10 mouse cellular contexts compared by ENCODE assay signal in the genomic region with DNA sequence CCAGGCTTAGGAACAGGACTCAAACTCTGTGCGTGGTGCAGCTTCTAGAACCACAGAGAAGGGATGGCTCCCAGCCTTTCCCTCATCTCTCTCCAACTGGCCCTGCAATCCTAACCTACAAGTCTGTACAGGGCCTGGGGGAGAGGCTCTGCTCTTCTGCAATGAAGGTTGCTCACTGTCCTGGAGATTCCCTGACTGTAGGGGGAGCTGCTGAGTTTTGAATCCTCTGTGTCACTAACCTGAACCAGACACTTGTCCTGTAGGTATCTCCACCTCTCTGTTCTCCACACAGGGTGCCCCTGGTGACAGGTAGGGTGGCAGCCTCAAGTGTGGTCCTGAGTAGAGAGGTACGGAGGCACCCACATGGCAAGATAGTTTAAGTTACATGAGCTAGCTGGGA. TPM values are rescaled to one million over a fixed set of nuclear protein-coding genes. Genes with fewer than 3 reads are reported as not detected.
A peak's percentile ranks its signal among the peaks of the same experiment; 100 is the strongest.
DNase-seq lines count a peak whose midpoint lies in the region; ATAC-seq and TF ChIP-seq lines count a peak whose summit lies in the region.
"Had no signal": no experiment of that assay in that cellular context is flagged by ENCODE, and none has a peak within 500 bp of the region (broad histone marks: within the 10 kb centered on the region; RNA-seq: fewer than 3 reads in every experiment).

No protein-coding gene starts in this region.

- WGBS in lung, embryonic 14.5 days = 65% methylated on average over 2 of the region's 2 CpGs
- WGBS in heart, embryonic 11.5 days (ENCODE audit: insufficient replicate concordance) = 71% methylated on average over 2 of the region's 2 CpGs

- no peaks in the 10 kb centered on the region for H3K4me1 ChIP-seq in lung, embryonic 14.5 days (ENCODE audit: insufficient read depth)
- peaks cover 2% of the 10 kb centered on the region for H3K4me1 ChIP-seq in ES-Bruce4 (ENCODE audit: control insufficient read depth, insufficient read depth, low read length)
- H3K4me1 ChIP-seq in heart, embryonic 11.5 days (ENCODE audit: control insufficient read depth, insufficient read depth, low read length) = no peaks in the 10 kb centered on the region
- H3K4me1 ChIP-seq: hindbrain, embryonic 13.5 days had no signal

- DNase-seq in lung, embryonic 14.5 days = peak; percentile 21
- DNase-seq in lung, adult 18-20 months = no peak
- peak; percentile 41 for DNase-seq in naive thymus-derived CD4-positive, alpha-beta T cell, adult 2 months (ENCODE audit: low read depth)
- no peak for DNase-seq in cerebellum, adult 9-11 months
- DNase-seq: right cerebral cortex, postnatal 25 days had no signal

- TF ChIP-seq EP300 in ES-Bruce4 (IDR thresholded peaks at IDR 0.05; ENCODE audit: insufficient read depth, low read depth, low read length) = no peak

- no peak for TF ChIP-seq POLR2A in ES-Bruce4 (IDR thresholded peaks at IDR 0.05; ENCODE audit: insufficient read depth, low read length)

- peak; percentile 28; the same call in 1 of the 2 replicates for TF ChIP-seq CTCF in lung, embryonic 14.5 days (IDR thresholded peaks at IDR 0.05; ENCODE audit: low read depth)
- TF ChIP-seq CTCF in ES-Bruce4 (IDR thresholded peaks at IDR 0.05; ENCODE audit: low read depth, low read length) = peak; percentile 33

- H3K36me3 ChIP-seq in lung, embryonic 14.5 days (ENCODE audit: insufficient read depth) = no peaks in the 10 kb centered on the region
- H3K36me3 ChIP-seq in ES-Bruce4 (ENCODE audit: control insufficient read depth, insufficient read depth, low read length, poor library complexity, severe bottlenecking) = no peaks in the 10 kb centered on the region
- H3K36me3 ChIP-seq in heart, embryonic 11.5 days (ENCODE audit: control insufficient read depth, insufficient read depth, low read length) = no peaks in the 10 kb centered on the region
- H3K36me3 ChIP-seq: hindbrain, embryonic 13.5 days had no signal

- H3K27me3 ChIP-seq in lung, embryonic 14.5 days (ENCODE audit: insufficient read depth, low read length) = no peaks in the 10 kb centered on the region
- H3K27me3 ChIP-seq in ES-Bruce4 (ENCODE audit: control insufficient read depth, insufficient read depth, low read length, poor library complexity, severe bottlenecking) = no peaks in the 10 kb centered on the region
- H3K27me3 ChIP-seq in heart, embryonic 11.5 days (ENCODE audit: control insufficient read depth, insufficient read depth, low read length) = no peaks in the 10 kb centered on the region
- H3K27me3 ChIP-seq: hindbrain, embryonic 13.5 days had no signal

- H3K27ac ChIP-seq in lung, embryonic 14.5 days (ENCODE audit: low read depth) = no peak overlapping the region
- peak overlapping the region; percentile 64 for H3K27ac ChIP-seq in ES-Bruce4 (ENCODE audit: insufficient read depth, low read length)
- no peak overlapping the region for H3K27ac ChIP-seq in heart, embryonic 11.5 days (ENCODE audit: low read depth, low read length)
- H3K27ac ChIP-seq: hindbrain, embryonic 13.5 days had no signal

- no peak overlapping the region for H3K4me3 ChIP-seq in lung, embryonic 14.5 days (ENCODE audit: low read depth, low read length)
- no peak overlapping the region for H3K4me3 ChIP-seq in ES-Bruce4 (ENCODE audit: low read depth, low read length)
- no peak overlapping the region for H3K4me3 ChIP-seq in heart, embryonic 11.5 days (ENCODE audit: low read depth, low read length)
- H3K4me3 ChIP-seq: hindbrain, embryonic 13.5 days; myocyte had no signal

- H3K4me2 ChIP-seq in lung, embryonic 14.5 days = no peak overlapping the region
- H3K4me2 ChIP-seq in heart, embryonic 11.5 days = no peak overlapping the region
- H3K4me2 ChIP-seq: hindbrain, embryonic 13.5 days had no signal

- H3K9ac ChIP-seq in lung, embryonic 14.5 days = no peak overlapping the region
- H3K9ac ChIP-seq in ES-Bruce4 (ENCODE audit: low read depth, poor library complexity, severe bottlenecking) = peak overlapping the region; percentile 7; the same call in 1 of the 2 replicates
- no peak overlapping the region for H3K9ac ChIP-seq in heart, embryonic 11.5 days (ENCODE audit: low read depth, low read length)
- H3K9ac ChIP-seq: hindbrain, embryonic 13.5 days had no signal

- ATAC-seq in lung, embryonic 14.5 days (ENCODE audit: insufficient read depth) = no peak
- peak; percentile 62 for ATAC-seq in common myeloid progenitor, adult 5-6 weeks (replicated peaks; ENCODE audit: low read depth, poor library complexity, severe bottlenecking)
- no peak for ATAC-seq in heart, embryonic 11.5 days (replicated peaks; ENCODE audit: insufficient number of reproducible peaks, low FRiP score, low TSS enrichment)

- H3K9me3 ChIP-seq in lung, embryonic 14.5 days (ENCODE audit: low read depth, low read length) = no peaks in the 10 kb centered on the region
- H3K9me3 ChIP-seq in ES-Bruce4 (replicated peaks; ENCODE audit: control insufficient read depth, insufficient read depth, low read length, poor library complexity, severe bottlenecking) = no peaks in the 10 kb centered on the region
- no peaks in the 10 kb centered on the region for H3K9me3 ChIP-seq in heart, embryonic 11.5 days (replicated peaks; ENCODE audit: control insufficient read depth, low read length)
- H3K9me3 ChIP-seq: hindbrain, embryonic 13.5 days had no signal

RNA-seq across cellular contexts. Expression of a gene that starts 38.3 kb away (rescaled TPM):
- polyA plus RNA-seq in lung, embryonic 14.5 days (2014; fragmentation: Nextera tagmentation; extraction: Ambion mirVana) = 10.4 and 10.9 TPM in 2 replicates
- polyA plus RNA-seq in ES-Bruce4 (2011; ENCODE audit: insufficient read depth, insufficient read length, low read depth, missing spikeins) = 26.9 and 27.7 TPM in 2 replicates
- 9.7 and 11.6 TPM in 2 replicates for total RNA-seq in common myeloid progenitor, adult 5-6 weeks (2017)
- 5.8 and 6.7 TPM in 2 replicates for polyA plus RNA-seq in heart, embryonic 11.5 days (2014; fragmentation: Nextera tagmentation; extraction: Ambion mirVana)

RNA-seq across cellular contexts. Expression of a gene that starts 40.2 kb away (rescaled TPM):
- polyA plus RNA-seq in lung, embryonic 14.5 days (2014; fragmentation: Nextera tagmentation; extraction: Ambion mirVana) = 3.6 and 4.0 TPM in 2 replicates
- polyA plus RNA-seq in ES-Bruce4 (2011; ENCODE audit: insufficient read depth, insufficient read length, low read depth, missing spikeins) = 15.1 and 16.9 TPM in 2 replicates
- total RNA-seq in common myeloid progenitor, adult 5-6 weeks (2017) = 1.1 TPM in 1 of 2 replicates, not detected in the other
- 3.0 and 3.8 TPM in 2 replicates for polyA plus RNA-seq in heart, embryonic 11.5 days (2014; fragmentation: Nextera tagmentation; extraction: Ambion mirVana)

RNA-seq across cellular contexts. Expression of a gene that starts 45.6 kb away (rescaled TPM):
- 1.1 TPM in 2 replicates for polyA plus RNA-seq in lung, embryonic 14.5 days (2014; fragmentation: Nextera tagmentation; extraction: Ambion mirVana)
- polyA plus RNA-seq in ES-Bruce4 (2011; ENCODE audit: insufficient read depth, insufficient read length, low read depth, missing spikeins) = 53.2 and 60.3 TPM in 2 replicates
- total RNA-seq in common myeloid progenitor, adult 5-6 weeks (2017) = 0.82 and 3.3 TPM in 2 replicates
- 1.2 and 1.3 TPM in 2 replicates for polyA plus RNA-seq in heart, embryonic 11.5 days (2014; fragmentation: Nextera tagmentation; extraction: Ambion mirVana)

Comparison
In these comparisons a context has a peak if more than half of its experiments do, and no peak if none do; other contexts are left out.
1. DNase-seq: peak in lung, embryonic 14.5 days (single experiment) and naive thymus-derived CD4-positive, alpha-beta T cell, adult 2 months (single experiment); none in lung, adult 18-20 months (0 of 2) and cerebellum, adult 9-11 months (single experiment).
2. RNA of a gene that starts 45.6 kb away (polyA plus RNA-seq): 53.2 to 60.3 TPM in ES-Bruce4; 1.2 to 1.3 TPM in heart, embryonic 11.5 days and 1.1 TPM in lung, embryonic 14.5 days; every median in the first group is over 10 times any median in the second.